Mouse (Mus musculus) kidney, adult 2 months (tissue): ENCODE data around the gene Cnot11.

Experiments used
- CTCF ChIP-seq: fragments of 200-500 bp; conservative IDR thresholded peaks from 2 replicates; pipeline ENCODE4 v1.5.1; 2011; ENCODE audit warnings: low read depth, mild to moderate bottlenecking, control low read depth, low read length, moderate library complexity, mixed read lengths; ENCODE audit not compliant: insufficient read depth, insufficient read length
- POLR2A ChIP-seq: fragments of 200-500 bp; IDR thresholded peaks from one replicate; pipeline ENCODE4 v1.6.1; 2011; ENCODE audit warnings: low read depth, low read length, control low read depth

DNA sequence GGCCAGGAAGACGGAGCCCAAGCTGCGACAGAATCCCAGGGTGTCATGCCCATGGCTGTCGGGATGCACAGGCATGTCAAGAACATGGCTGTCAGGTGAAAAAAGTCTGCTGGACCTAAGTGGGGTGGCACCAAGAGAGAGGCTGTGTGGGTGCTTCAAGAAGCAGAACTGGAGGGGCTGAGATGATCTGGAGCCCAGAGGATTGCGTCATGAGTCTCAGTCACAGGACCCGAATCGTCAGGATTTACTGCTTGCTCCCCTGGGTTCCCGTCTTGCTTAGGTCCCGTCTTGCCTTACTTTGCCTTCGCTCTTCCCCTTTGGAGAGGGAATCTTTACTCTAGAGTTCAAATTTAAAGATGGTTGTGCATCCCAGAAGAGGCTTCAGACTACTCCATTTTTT is 48.4 kb downstream of the Cnot11 start:
- TF ChIP-seq CTCF (no peak), POLR2A (no peak)
